Mouse (Mus musculus): ENCODE measurements around the gene Ano4. TPM values are rescaled to one million over a fixed set of nuclear protein-coding genes. Genes with fewer than 3 reads are reported as not detected.

Gene Ano4
- polyA plus RNA-seq, 1 experiment, result 8.1 TPM

DNA sequence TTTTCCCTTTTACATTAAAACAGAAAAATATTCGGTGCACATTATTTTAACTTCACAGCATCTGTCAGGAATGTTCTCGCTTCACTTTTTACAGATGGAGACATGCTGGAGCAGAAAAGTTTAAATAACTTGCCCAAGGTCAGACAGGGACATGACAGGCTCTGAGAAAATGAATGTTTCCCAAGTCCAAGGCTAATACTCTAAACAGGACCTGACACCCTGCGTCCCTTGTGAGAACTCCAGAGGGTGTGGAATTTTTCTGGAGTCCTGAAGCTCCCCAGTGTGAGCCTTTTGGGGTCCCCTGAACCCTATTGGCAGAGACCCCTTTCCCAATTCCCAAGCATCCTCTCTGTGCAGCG is 451 bp downstream of the Ano4 start:
- TF ChIP-seq CTCF (IDR thresholded peaks at IDR 0.05; ENCODE audit: borderline replicate concordance, extremely low read depth, insufficient read depth, insufficient read length) (no peak), POLR2A (IDR thresholded peaks at IDR 0.05; ENCODE audit: borderline replicate concordance, extremely low read depth, insufficient read depth, insufficient read length, poor library complexity, severe bottlenecking) (no peak)
- DNase-seq (ENCODE audit: low read depth), result no peak

DNA sequence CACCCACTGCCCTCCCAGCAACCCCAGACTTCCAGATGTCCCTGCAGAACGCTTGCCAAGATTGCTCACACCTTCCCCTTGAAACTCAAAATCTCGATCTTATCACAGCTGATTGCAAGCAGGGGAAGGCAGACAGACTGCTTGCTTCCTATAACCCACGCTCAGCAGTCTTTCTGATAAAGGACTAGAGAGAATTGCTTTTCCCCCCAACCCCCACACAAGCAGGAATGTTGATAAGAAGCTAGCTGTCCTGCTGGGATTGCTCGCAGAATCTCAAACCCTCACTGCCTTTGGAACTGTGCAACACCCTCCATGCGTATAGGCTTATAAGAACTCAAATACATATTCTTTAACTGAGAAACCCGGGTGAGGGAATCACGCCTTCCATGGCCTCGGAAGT is 846 bp downstream of the Ano4 start:
- TF ChIP-seq CTCF (IDR thresholded peaks at IDR 0.05; ENCODE audit: borderline replicate concordance, extremely low read depth, insufficient read depth, insufficient read length), result no peak
- no peak for TF ChIP-seq POLR2A (IDR thresholded peaks at IDR 0.05; ENCODE audit: borderline replicate concordance, extremely low read depth, insufficient read depth, insufficient read length, poor library complexity, severe bottlenecking)
- no peak for DNase-seq (ENCODE audit: low read depth)

DNA sequence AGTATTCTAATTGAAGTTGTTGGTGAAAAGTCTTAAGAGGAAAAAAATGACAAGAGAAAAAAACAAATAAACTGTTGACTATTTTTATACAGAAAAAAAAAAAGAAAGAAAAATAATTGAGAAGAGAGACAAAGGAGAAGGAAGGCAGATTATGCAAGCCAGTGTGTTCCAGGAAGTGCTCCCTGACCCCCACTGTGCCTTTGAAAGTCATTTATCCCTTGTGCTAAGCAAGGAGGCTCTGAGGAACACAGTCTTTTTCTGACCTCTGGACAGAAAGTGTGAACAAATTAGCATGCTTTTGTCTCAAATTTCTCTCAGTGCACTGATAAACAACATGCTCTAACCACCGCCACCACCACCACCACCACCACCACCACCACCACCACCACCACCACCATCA is 14.3 kb downstream of the Ano4 start:
- no peak for DNase-seq (ENCODE audit: low read depth)
- no peak for TF ChIP-seq CTCF (IDR thresholded peaks at IDR 0.05; ENCODE audit: borderline replicate concordance, extremely low read depth, insufficient read depth, insufficient read length)
- TF ChIP-seq POLR2A (IDR thresholded peaks at IDR 0.05; ENCODE audit: borderline replicate concordance, extremely low read depth, insufficient read depth, insufficient read length, poor library complexity, severe bottlenecking), result no peak

DNA sequence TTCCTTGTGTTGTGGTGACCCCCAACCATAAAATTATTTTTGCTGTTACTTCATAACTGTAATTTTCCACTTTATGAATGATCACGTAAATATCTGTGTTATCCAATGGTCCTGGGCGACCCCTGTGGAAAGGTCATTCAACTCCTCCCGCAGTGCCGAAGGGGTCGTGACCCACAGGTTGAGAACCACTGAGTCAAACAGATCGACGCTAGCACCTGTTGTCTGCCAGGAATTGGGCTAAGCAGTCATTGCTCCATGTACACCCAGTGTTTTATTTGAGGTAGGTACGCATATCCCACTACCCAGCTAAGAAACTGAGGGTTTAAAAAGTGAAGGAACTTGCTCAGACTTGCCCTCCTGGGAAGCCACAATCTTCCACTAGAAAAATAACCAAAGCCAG is 14.8 kb downstream of the Ano4 start:
- DNase-seq (ENCODE audit: low read depth), result no peak
- TF ChIP-seq POLR2A (IDR thresholded peaks at IDR 0.05; ENCODE audit: borderline replicate concordance, extremely low read depth, insufficient read depth, insufficient read length, poor library complexity, severe bottlenecking) (no peak), CTCF (IDR thresholded peaks at IDR 0.05; ENCODE audit: borderline replicate concordance, extremely low read depth, insufficient read depth, insufficient read length) (no peak)

DNA sequence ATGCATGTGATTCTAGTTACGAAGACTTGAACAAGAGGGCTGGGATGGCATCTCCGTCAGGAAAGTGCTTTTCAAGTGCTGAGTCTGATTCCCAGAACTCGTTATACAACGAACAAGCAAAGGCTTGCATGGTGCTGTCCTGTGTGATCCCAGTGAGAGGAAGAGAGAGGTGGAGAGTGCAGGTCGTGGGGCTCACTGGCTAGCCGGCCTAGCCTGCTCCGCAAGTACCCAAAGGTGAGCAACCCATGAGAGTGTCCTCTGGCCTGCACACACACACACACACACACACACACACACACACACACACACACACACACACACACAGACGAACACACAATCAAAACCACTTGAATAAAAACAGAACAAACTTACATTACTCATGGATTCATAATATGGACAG is 15.7 kb downstream of the Ano4 start:
- DNase-seq (ENCODE audit: low read depth), result no peak
- TF ChIP-seq POLR2A (IDR thresholded peaks at IDR 0.05; ENCODE audit: borderline replicate concordance, extremely low read depth, insufficient read depth, insufficient read length, poor library complexity, severe bottlenecking), result no peak
- no peak for TF ChIP-seq CTCF (IDR thresholded peaks at IDR 0.05; ENCODE audit: borderline replicate concordance, extremely low read depth, insufficient read depth, insufficient read length)

DNA sequence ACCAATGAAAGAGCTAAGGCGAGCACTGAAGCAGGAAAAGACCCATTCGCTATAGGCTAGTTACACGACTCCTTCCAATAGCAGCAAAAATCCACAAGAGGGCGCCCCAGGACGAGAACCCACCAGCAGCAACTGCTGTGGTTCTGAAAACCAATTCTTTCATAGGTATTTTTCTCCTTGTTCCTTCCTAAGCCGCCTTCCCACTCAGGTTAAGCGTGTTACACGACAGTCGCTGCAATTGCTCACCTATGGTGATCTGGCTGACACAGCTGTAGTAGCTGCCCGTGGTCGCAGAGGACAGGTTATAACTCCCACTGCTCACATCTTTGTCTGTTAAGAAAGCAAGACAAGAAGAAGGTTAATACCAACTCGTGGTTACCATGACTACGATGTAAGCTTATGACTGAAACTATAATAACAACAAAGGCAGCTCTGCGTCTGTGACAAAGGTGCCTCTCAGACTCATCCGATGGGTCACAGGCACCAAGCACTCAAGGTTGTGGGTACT is 17.5 kb downstream of the Ano4 start:
- TF ChIP-seq CTCF (IDR thresholded peaks at IDR 0.05; ENCODE audit: borderline replicate concordance, extremely low read depth, insufficient read depth, insufficient read length) (peak; percentile 93), POLR2A (IDR thresholded peaks at IDR 0.05; ENCODE audit: borderline replicate concordance, extremely low read depth, insufficient read depth, insufficient read length, poor library complexity, severe bottlenecking) (no peak)
- DNase-seq (ENCODE audit: low read depth), result peak; percentile 92

DNA sequence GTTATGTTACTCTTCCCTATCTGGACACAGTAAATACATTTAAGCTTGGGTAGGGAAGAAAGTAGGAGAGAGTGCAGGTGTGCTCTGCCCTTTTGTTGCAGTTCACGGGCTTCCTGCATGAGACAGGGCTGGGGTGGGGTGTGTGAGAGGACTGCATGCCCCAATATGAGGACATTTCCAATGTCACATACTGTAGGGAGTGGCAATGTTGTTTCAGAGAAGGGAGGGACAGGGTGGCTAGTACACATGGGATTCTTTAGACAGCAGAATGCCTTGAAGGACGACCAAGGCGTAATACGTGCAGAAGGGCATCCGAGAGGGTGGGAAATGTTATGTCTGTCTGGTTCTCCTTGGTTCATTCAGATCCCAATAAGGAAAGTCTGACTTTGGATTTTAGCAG is 18.2 kb downstream of the Ano4 start:
- no peak for DNase-seq (ENCODE audit: low read depth)
- TF ChIP-seq CTCF (IDR thresholded peaks at IDR 0.05; ENCODE audit: borderline replicate concordance, extremely low read depth, insufficient read depth, insufficient read length) (no peak), POLR2A (IDR thresholded peaks at IDR 0.05; ENCODE audit: borderline replicate concordance, extremely low read depth, insufficient read depth, insufficient read length, poor library complexity, severe bottlenecking) (no peak)

DNA sequence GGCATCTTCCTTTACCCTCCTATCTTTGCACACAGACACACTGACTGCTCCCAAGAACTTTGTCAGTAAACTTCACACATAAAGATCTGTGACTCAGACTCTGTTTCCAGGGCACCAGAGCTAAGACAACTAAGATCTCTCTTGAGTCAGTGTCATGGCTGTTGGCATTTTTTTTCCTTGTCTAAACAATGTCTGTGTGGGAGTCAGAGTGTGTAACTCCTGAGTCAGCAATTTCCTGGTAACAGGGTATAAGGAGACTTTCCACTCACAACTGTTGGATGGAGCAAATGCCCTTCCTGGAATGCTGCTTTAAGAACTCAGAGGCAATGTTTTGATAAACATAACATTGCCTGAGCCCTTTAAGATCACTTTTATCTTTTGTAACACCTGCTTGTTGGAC is 37.0 kb downstream of the Ano4 start:
- no peak for TF ChIP-seq POLR2A (IDR thresholded peaks at IDR 0.05; ENCODE audit: borderline replicate concordance, extremely low read depth, insufficient read depth, insufficient read length, poor library complexity, severe bottlenecking)
- TF ChIP-seq CTCF (IDR thresholded peaks at IDR 0.05; ENCODE audit: borderline replicate concordance, extremely low read depth, insufficient read depth, insufficient read length), result no peak
- no peak for DNase-seq (ENCODE audit: low read depth)

DNA sequence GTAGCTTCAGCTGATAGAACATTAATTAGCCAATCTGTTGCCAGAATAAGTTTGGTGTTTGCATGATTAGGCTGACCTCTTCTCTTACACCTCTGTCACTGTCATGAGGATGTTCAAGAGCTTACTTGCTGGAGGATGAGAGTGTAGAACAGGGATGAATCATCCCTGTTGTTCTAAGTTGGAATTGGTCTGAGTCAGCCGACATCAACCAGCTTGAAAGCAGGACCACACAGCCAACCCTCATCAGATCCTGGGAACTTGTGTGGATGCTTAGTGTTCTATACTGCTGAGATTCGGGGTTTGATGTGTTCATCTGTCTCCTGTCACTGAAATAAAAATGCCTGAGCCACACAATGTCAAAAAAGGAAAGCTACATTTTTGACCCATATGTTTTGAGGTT is 44.2 kb downstream of the Ano4 start:
- DNase-seq (ENCODE audit: low read depth), result no peak
- no peak for TF ChIP-seq CTCF (IDR thresholded peaks at IDR 0.05; ENCODE audit: borderline replicate concordance, extremely low read depth, insufficient read depth, insufficient read length)
- TF ChIP-seq POLR2A (IDR thresholded peaks at IDR 0.05; ENCODE audit: borderline replicate concordance, extremely low read depth, insufficient read depth, insufficient read length, poor library complexity, severe bottlenecking), result no peak

DNA sequence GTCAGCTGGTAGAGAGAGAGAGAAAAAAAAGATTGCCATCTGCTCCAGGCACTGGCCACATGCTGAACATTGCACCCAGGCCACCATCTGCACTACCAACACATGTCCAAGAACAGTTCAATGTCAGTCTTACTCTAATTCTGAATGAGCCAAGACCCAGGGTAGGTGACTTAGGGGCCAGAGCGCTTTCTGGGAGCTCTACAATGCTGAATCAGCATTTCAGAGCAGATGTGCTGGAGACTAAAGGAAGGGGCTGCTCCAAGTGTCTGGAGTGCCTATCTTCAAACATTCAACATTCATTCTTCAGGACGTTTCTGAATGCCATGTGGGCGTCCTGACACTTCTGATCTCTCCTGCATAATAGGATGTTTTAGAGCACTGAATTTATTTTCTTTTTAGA is 51.8 kb downstream of the Ano4 start:
- TF ChIP-seq POLR2A (IDR thresholded peaks at IDR 0.05; ENCODE audit: borderline replicate concordance, extremely low read depth, insufficient read depth, insufficient read length, poor library complexity, severe bottlenecking), result no peak
- TF ChIP-seq CTCF (IDR thresholded peaks at IDR 0.05; ENCODE audit: borderline replicate concordance, extremely low read depth, insufficient read depth, insufficient read length), result no peak
- DNase-seq (ENCODE audit: low read depth), result no peak

DNA sequence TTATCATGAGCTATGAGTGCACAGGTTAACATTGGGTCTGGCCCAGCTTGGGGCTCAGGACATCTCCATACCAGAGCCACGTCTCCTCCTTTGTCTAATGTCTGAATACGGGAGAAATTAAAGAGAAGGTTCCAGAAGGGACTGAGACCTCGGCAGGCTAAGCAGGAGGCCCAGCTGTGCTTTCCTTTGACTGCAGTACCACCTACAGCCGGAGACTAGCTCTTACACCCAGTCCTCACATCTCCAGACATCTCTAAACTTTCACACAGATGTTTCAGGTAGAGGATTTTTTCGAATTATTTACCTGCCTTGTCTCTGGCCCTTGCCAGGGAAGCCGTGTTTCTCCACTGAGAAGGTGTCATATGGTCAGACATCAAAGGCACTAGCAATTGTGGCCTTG is 53.9 kb downstream of the Ano4 start:
- DNase-seq (ENCODE audit: low read depth), result peak; percentile 31
- no peak for TF ChIP-seq POLR2A (IDR thresholded peaks at IDR 0.05; ENCODE audit: borderline replicate concordance, extremely low read depth, insufficient read depth, insufficient read length, poor library complexity, severe bottlenecking)
- peak; percentile 40; the same call in 1 of the 2 replicates for TF ChIP-seq CTCF (IDR thresholded peaks at IDR 0.05; ENCODE audit: borderline replicate concordance, extremely low read depth, insufficient read depth, insufficient read length)

DNA sequence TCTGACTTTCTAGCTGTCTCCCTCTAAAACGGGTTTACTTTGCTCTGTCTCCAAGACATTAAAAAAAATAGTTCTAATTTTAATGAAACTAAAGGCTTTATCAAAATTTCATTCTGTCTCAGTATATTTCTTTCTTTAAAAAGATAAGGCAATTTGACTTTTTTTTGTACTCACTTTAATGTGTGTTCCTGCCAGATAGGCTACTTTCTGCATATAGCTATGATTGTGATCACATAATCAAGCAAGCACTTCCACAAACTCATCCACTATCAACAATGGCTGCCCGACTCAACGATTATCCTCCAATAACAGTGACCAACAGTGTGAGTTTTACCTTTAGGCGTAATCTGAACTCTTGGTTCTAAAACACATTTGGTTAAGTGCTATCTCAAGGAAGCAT is 55.3 kb downstream of the Ano4 start:
- TF ChIP-seq CTCF (IDR thresholded peaks at IDR 0.05; ENCODE audit: borderline replicate concordance, extremely low read depth, insufficient read depth, insufficient read length) (no peak), POLR2A (IDR thresholded peaks at IDR 0.05; ENCODE audit: borderline replicate concordance, extremely low read depth, insufficient read depth, insufficient read length, poor library complexity, severe bottlenecking) (no peak)
- DNase-seq (ENCODE audit: low read depth), result no peak
